Mouse (Mus musculus): ENCODE measurements around the gene Tmem177.

DNA sequence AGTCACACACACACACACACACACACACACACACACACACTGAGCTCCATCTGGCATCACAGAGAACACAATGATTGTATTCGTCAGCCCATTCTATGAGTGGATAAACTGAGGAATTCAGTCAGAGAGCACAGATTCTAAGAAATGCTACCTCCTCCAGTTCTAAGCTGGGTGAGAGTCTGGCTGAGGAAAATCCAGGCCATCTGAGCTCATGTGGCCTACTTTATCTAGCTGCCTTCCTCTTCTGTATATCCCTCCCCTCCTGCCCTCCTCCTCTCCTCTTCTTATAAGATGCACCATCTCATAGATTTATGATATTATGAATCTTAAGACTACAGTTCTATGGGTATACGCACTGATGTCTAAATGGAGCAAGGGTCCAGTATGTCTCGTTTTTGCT, 19.4 kb downstream of the Tmem177 start:
- no peak for TF ChIP-seq POLR2A (IDR thresholded peaks at IDR 0.05; ENCODE audit: insufficient read depth, low read depth, low read length)
- no peak for TF ChIP-seq CTCF (IDR thresholded peaks at IDR 0.05; ENCODE audit: insufficient read depth, low read depth, low read length)
